Mouse (Mus musculus): Measurements from ENCODE around the gene Ccnt2. TPM values are rescaled to one million over a fixed set of nuclear protein-coding genes. Genes with fewer than 3 reads are reported as not detected.
A peak's percentile ranks its signal among the peaks of the same experiment; 100 is the strongest.

The Ccnt2 gene
- polyA plus RNA-seq, 1 experiment from 2014 or later, result 94.9 TPM

DNA sequence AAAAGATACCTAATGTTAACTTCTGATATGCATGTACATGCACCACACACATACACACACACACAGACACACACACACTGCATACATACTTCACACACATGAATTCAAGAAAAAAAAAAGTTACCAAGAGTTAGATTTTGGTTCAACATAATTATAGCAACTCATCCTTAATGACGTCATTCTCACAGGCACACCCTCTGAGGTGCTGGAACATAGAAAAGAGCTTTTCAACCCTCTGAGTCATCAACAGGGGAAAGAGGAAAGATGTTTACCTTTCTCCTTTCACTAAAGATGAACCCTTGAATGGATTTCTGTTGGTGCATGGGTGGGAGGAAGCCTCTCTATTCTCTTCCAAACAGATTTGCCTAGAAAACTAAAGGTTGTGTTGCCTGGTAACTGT, 64.6 kb downstream of the Ccnt2 start:
- no peak for ATAC-seq
- H3K27me3 ChIP-seq (ENCODE audit: control insufficient read depth, insufficient read depth, low read depth, low read length), result no peaks in the 10 kb centered on the region
- WGBS, result 67% methylated on average over 1 of the region's 1 CpGs

DNA sequence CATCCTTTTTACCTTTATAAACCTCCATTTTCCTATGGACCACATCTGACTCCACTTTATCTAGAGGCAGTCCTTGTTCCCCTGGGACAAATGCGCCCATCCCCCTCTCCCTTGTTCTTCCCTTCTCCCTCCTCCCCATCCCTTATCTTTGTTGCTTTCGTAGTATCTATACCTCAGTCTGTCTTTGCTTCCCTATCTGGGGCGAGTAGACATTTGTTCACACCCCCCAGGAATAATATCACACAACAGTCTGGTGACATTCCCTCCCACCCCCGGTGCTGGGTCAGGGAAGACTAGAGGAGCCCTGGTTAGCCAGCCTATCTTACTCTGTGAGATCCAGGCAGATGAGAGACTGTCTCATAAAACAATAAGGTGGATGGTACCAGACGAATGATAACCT, 71.5 kb downstream of the Ccnt2 start:
- Histone ChIP-seq H3K4me2 (ENCODE audit: low read length) (no peak overlapping the region), H3K9ac (ENCODE audit: low read depth, low read length) (no peak overlapping the region), H3K4me3 (ENCODE audit: low read depth, low read length) (no peak overlapping the region), H3K27me3 (ENCODE audit: control insufficient read depth, insufficient read depth, low read depth, low read length) (no peaks in the 10 kb centered on the region), H3K9me3 (replicated peaks; ENCODE audit: control insufficient read depth, low read length, poor library complexity, severe bottlenecking) (no peaks in the 10 kb centered on the region), H3K4me1 (ENCODE audit: control insufficient read depth, insufficient read depth, low read length) (no peaks in the 10 kb centered on the region), H3K36me3 (ENCODE audit: control insufficient read depth, insufficient read depth, low read length) (no peaks in the 10 kb centered on the region), H3K27ac (ENCODE audit: low read length) (no peak overlapping the region)
- ATAC-seq, result no peak
- 81% methylated on average over 5 of the region's 5 CpGs for WGBS

More for the DNA sequence above, 64.6 kb downstream of the Ccnt2 start:
- H3K4me1 ChIP-seq (ENCODE audit: control insufficient read depth, insufficient read depth, low read length), result no peaks in the 10 kb centered on the region
- no peak overlapping the region for H3K4me3 ChIP-seq (ENCODE audit: low read depth, low read length)
- no peaks in the 10 kb centered on the region for H3K36me3 ChIP-seq (ENCODE audit: control insufficient read depth, insufficient read depth, low read length)
- no peak overlapping the region for H3K4me2 ChIP-seq (ENCODE audit: low read length)
- H3K9ac ChIP-seq (ENCODE audit: low read depth, low read length), result no peak overlapping the region
- no peaks in the 10 kb centered on the region for H3K9me3 ChIP-seq (replicated peaks; ENCODE audit: control insufficient read depth, low read length, poor library complexity, severe bottlenecking)
- H3K27ac ChIP-seq (ENCODE audit: low read length), result no peak overlapping the region

DNA sequence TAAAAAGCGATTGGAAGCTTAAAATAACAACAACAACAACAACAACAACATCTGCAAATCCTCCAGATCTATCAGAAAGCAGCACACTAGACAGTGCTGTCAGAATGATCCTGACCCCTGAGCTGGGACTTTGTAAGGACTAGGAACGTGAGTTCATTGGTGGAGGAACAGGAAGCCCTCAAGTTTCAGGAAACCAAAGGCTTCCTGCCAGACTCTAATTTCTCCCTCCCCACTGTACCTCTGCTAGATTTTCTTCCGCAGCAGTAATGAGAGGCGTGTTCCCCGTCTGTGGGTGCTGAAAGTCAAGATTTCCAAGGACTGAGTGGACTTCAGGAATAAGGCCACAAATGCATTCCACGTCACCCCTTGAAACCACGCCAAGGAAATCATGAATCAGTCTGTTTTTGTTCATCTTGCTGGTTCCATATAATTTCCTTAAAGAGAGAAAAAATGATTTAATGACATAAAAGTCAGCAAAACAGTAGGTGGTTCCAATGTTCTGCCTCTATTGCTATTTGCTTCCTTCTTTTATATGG, 76.2 kb downstream of the Ccnt2 start:
- ATAC-seq, result no peak
- Histone ChIP-seq H3K9ac (ENCODE audit: low read depth, low read length) (no peak overlapping the region), H3K27me3 (ENCODE audit: control insufficient read depth, insufficient read depth, low read depth, low read length) (no peaks in the 10 kb centered on the region), H3K4me2 (ENCODE audit: low read length) (no peak overlapping the region), H3K9me3 (replicated peaks; ENCODE audit: control insufficient read depth, low read length, poor library complexity, severe bottlenecking) (peaks cover 3% of the 10 kb centered on the region; the same call in 1 of the 2 replicates), H3K4me1 (ENCODE audit: control insufficient read depth, insufficient read depth, low read length) (no peaks in the 10 kb centered on the region), H3K4me3 (ENCODE audit: low read depth, low read length) (no peak overlapping the region), H3K27ac (ENCODE audit: low read length) (no peak overlapping the region), H3K36me3 (ENCODE audit: control insufficient read depth, insufficient read depth, low read length) (no peaks in the 10 kb centered on the region)
- 86% methylated on average over 7 of the region's 7 CpGs for WGBS

DNA sequence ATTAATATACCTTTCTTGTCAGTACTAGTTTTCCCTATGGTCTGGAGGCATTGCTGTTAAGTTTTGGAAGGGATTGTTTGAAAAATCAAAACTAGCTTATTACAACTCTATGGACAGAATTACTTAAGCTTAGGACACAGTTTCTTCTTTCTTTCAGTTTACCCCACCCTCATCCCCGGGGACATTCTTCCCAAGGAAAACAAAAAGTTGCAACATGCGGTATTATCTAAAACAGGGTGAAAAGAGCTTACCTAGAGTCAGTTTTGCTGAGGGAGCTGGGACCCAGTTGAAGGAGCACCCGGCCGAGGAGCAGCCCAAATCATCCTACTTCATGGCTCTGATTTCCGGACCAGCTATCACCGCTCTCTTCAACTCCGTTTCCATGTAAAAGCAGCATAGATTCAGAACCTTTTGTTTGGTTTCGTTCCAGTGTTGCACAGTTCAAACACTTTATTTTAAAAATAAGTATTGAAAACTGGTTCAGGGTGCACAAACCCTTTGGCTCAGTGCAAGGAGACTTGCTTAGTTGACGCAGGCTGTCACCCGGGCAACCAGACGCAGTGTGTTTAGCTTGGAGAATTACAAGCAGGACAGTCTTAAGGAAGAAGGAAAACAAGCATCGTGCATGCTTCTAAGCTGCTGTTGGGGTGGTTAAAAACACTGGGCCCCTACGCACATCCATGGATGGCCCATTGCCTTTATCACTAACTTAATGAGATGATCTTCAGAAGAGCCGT, 80.7 kb downstream of the Ccnt2 start, which contains the start of gene Map3k19:
Map3k19 (minus strand) TSS at position 546 of the 737 bp plus-strand sequence.
- 65% methylated on average over 14 of the region's 14 CpGs for WGBS
- Histone ChIP-seq H3K36me3 (ENCODE audit: control insufficient read depth, insufficient read depth, low read length) (no peaks in the 10 kb centered on the region), H3K9ac (ENCODE audit: low read depth, low read length) (no peak within 1 kb of the TSS), H3K4me2 (ENCODE audit: low read length) (0 out of 2 replicates have a peak within 1 kb of the TSS, but pooled peaks have one; percentile 6), H3K27ac (ENCODE audit: low read length) (no peak within 1 kb of the TSS; the same call in 1 of the 2 replicates), H3K9me3 (replicated peaks; ENCODE audit: control insufficient read depth, low read length, poor library complexity, severe bottlenecking) (peaks cover 3% of the 10 kb centered on the region; the same call in 1 of the 2 replicates), H3K27me3 (ENCODE audit: control insufficient read depth, insufficient read depth, low read depth, low read length) (no peaks in the 10 kb centered on the region), H3K4me1 (ENCODE audit: control insufficient read depth, insufficient read depth, low read length) (no peaks in the 10 kb centered on the region), H3K4me3 (ENCODE audit: low read depth, low read length) (no peak within 1 kb of the TSS)
- ATAC-seq, result no peak

Other genes starting within 250 kb of the Ccnt2 start
- 68.7 and 68.8 TPM in 2 replicates for gene Tmem163, start 94.6 kb upstream of the Ccnt2 start, polyA plus RNA-seq (2015; fragmentation: Nextera tagmentation; extraction: Ambion mirVana)
- gene Acmsd, start 44.8 kb upstream of the Ccnt2 start, polyA plus RNA-seq (2015; fragmentation: Nextera tagmentation; extraction: Ambion mirVana), result 0.12 TPM in 1 of 2 replicates, not detected in the other
- gene Map3k19, start 80.9 kb downstream of the Ccnt2 start, polyA plus RNA-seq (2015; fragmentation: Nextera tagmentation; extraction: Ambion mirVana), result 0.62 and 0.94 TPM in 2 replicates
- gene Rab3gap1, start 94.6 kb downstream of the Ccnt2 start, polyA plus RNA-seq (2015; fragmentation: Nextera tagmentation; extraction: Ambion mirVana), result 23.3 and 23.5 TPM in 2 replicates